Mouse (Mus musculus) NIH3T3 (cell line): ENCODE results near the gene Ttyh2.

Experiments
- DNase-seq: peaks from one replicate; pipeline ENCODE4 v3.0.0-alpha.2; 2012; ENCODE audit warnings: low read depth

Gene Ttyh2

GRCm38 (mm10) chr11:114711393-114711792 lies 36.2 kb downstream of the Ttyh2 start:
- no peak for DNase-seq

GRCm38 (mm10) chr11:114711861-114712260 lies 36.6 kb downstream of the Ttyh2 start:
- DNase-seq: no peak

GRCm38 (mm10) chr11:114714526-114714925 lies 39.3 kb downstream of the Ttyh2 start:
- DNase-seq: no peak

- DNase-seq: no peak
Measured at GRCm38 (mm10) chr11:114715531-114715930, 40.3 kb downstream of the Ttyh2 start.

- DNase-seq: no peak
Measured at GRCm38 (mm10) chr11:114720535-114720934, 45.3 kb downstream of the Ttyh2 start.

GRCm38 (mm10) chr11:114722438-114722837 lies 47.2 kb downstream of the Ttyh2 start:
- DNase-seq: no peak

GRCm38 (mm10) chr11:114723030-114723429 lies 47.8 kb downstream of the Ttyh2 start:
- DNase-seq: peak; percentile 95

GRCm38 (mm10) chr11:114724787-114725590 lies 49.8 kb downstream of the Ttyh2 start:
- DNase-seq: peak; percentile 97

- DNase-seq: peak; percentile 76
Measured at GRCm38 (mm10) chr11:114726965-114727825, 52.0 kb downstream of the Ttyh2 start, which contains the start of gene Dnaic2. Gene Dnaic2, plus strand, starts transcription at chr11:114727408.

GRCm38 (mm10) chr11:114727826-114728186 lies 52.6 kb downstream of the Ttyh2 start:
- DNase-seq: no peak

- DNase-seq: no peak
Measured at GRCm38 (mm10) chr11:114728333-114728732, 53.1 kb downstream of the Ttyh2 start.

GRCm38 (mm10) chr11:114729832-114730363 lies 54.7 kb downstream of the Ttyh2 start:
- DNase-seq: no peak

GRCm38 (mm10) chr11:114731711-114732110 lies 56.5 kb downstream of the Ttyh2 start:
- peak; percentile 33 for DNase-seq

- DNase-seq: no peak
Measured at GRCm38 (mm10) chr11:114732890-114733289, 57.7 kb downstream of the Ttyh2 start.

- peak; percentile 68 for DNase-seq
Measured at GRCm38 (mm10) chr11:114736111-114736510, 60.9 kb downstream of the Ttyh2 start.

GRCm38 (mm10) chr11:114736913-114737624 lies 61.8 kb downstream of the Ttyh2 start:
- peak; percentile 92 for DNase-seq

- no peak for DNase-seq
Measured at GRCm38 (mm10) chr11:114740598-114740997, 65.4 kb downstream of the Ttyh2 start.

GRCm38 (mm10) chr11:114741451-114741850 lies 66.2 kb downstream of the Ttyh2 start:
- DNase-seq: no peak

- DNase-seq: peak; percentile 95
Measured at GRCm38 (mm10) chr11:114745134-114745533, 69.9 kb downstream of the Ttyh2 start.

GRCm38 (mm10) chr11:114747564-114748138 lies 72.4 kb downstream of the Ttyh2 start:
- no peak for DNase-seq
